Mouse (Mus musculus) cerebellum, adult (tissue): ENCODE measurements around the gene Zdhhc19.

ENCODE experiments used
- ATAC-seq: cut with Nextera tagmentation; 2 replicates; pipeline ENCODE4 v1.9.2; 2017; ENCODE audit warnings: mild to moderate bottlenecking, moderate library complexity, mixed read lengths; ENCODE audit not compliant: insufficient number of reproducible peaks, low FRiP score, low TSS enrichment

The Zdhhc19 gene

GRCm38 (mm10) chr16:32512921-32513320 lies 16.9 kb downstream of the Zdhhc19 start:
- ATAC-seq, result no peak

- ATAC-seq, result no peak
Observed at GRCm38 (mm10) chr16:32513401-32513800, 17.3 kb downstream of the Zdhhc19 start.

GRCm38 (mm10) chr16:32513948-32514347 lies 17.9 kb downstream of the Zdhhc19 start:
- ATAC-seq, result no peak

- no peak for ATAC-seq
Observed at GRCm38 (mm10) chr16:32516006-32516962, 20.2 kb downstream of the Zdhhc19 start.

GRCm38 (mm10) chr16:32517785-32518481 lies 21.9 kb downstream of the Zdhhc19 start:
- ATAC-seq, result no peak

GRCm38 (mm10) chr16:32519656-32520371 lies 23.7 kb downstream of the Zdhhc19 start:
- ATAC-seq, result no peak

- no peak for ATAC-seq
Observed at GRCm38 (mm10) chr16:32520372-32520748, 24.3 kb downstream of the Zdhhc19 start.

- ATAC-seq, result no peak
Observed at GRCm38 (mm10) chr16:32522578-32523194, 26.6 kb downstream of the Zdhhc19 start.

- ATAC-seq, result peak; percentile 40; the same call in 1 of the 2 replicates
Observed at GRCm38 (mm10) chr16:32523462-32524243, 27.6 kb downstream of the Zdhhc19 start.

- ATAC-seq, result no peak
Observed at GRCm38 (mm10) chr16:32524244-32524615, 28.2 kb downstream of the Zdhhc19 start.

GRCm38 (mm10) chr16:32526906-32527305 lies 30.8 kb downstream of the Zdhhc19 start:
- no peak for ATAC-seq

GRCm38 (mm10) chr16:32532878-32533826 lies 37.1 kb downstream of the Zdhhc19 start:
- no peak for ATAC-seq

GRCm38 (mm10) chr16:32535157-32535751 lies 39.2 kb downstream of the Zdhhc19 start:
- 0 out of 2 replicates have a peak, but pooled peaks have one; percentile 20 for ATAC-seq

GRCm38 (mm10) chr16:32537867-32538660 lies 42.0 kb downstream of the Zdhhc19 start:
- no peak for ATAC-seq

- ATAC-seq, result no peak
Observed at GRCm38 (mm10) chr16:32538761-32539255, 42.7 kb downstream of the Zdhhc19 start.

GRCm38 (mm10) chr16:32541338-32542179 lies 45.5 kb downstream of the Zdhhc19 start:
- no peak for ATAC-seq
